Mouse (Mus musculus) limb, embryonic 13.5 days (tissue): ENCODE results near the gene Gpr180. TPM values are rescaled to one million over a fixed set of nuclear protein-coding genes. Genes with fewer than 3 reads are reported as not detected.
A peak's percentile ranks its signal among the peaks of the same experiment; 100 is the strongest.
"Not testable (repeated sequence)": the region's sequence is repeated elsewhere in the genome, so short reads cannot be mapped to it uniquely, and the experiment has no call there.

Experiments
- ATAC-seq: fragments of 200-750 bp; cut with Nextera tagmentation; 2 replicates; pipeline ENCODE4 v1.8.0; 2017; ENCODE audit warnings: low read depth, moderate number of reproducible peaks, moderate TSS enrichment; ENCODE audit not compliant: low FRiP score
- H3K27ac ChIP-seq: fragments of 300-500 bp; sonication (generic); 2 replicates; pipeline ENCODE4 v1.5.1; 2015; ENCODE audit warnings: inconsistent platforms, mild to moderate bottlenecking, moderate library complexity
- H3K27me3 ChIP-seq: fragments of 300-500 bp; sonication (generic); 2 replicates; pipeline ENCODE4 v1.6.1; 2015; ENCODE audit warnings: mild to moderate bottlenecking, inconsistent platforms
- H3K36me3 ChIP-seq: fragments of 300-500 bp; sonication (generic); 2 replicates; pipeline ENCODE4 v1.6.1; 2015; ENCODE audit warnings: inconsistent platforms, mild to moderate bottlenecking, moderate library complexity
- H3K4me1 ChIP-seq: fragments of 300-500 bp; sonication (generic); 2 replicates; pipeline ENCODE4 v1.6.1; 2015; ENCODE audit warnings: inconsistent platforms
- H3K4me2 ChIP-seq: fragments of 300-500 bp; sonication (generic); replicated peaks from 2 replicates; pipeline ENCODE4 v1.6.1; 2015; ENCODE audit warnings: inconsistent platforms, mild to moderate bottlenecking, moderate library complexity
- H3K4me3 ChIP-seq: fragments of 300-500 bp; sonication (generic); 2 replicates; pipeline ENCODE4 v1.5.1; 2015; ENCODE audit warnings: moderate library complexity, mild to moderate bottlenecking, inconsistent platforms
- H3K9ac ChIP-seq: fragments of 300-500 bp; sonication (generic); 2 replicates; pipeline ENCODE4 v1.6.1; 2015; ENCODE audit warnings: mild to moderate bottlenecking, inconsistent platforms
- H3K9me3 ChIP-seq: fragments of 300-500 bp; sonication (generic); 2 replicates; pipeline ENCODE4 v1.6.1; 2016; ENCODE audit warnings: inconsistent platforms
- whole genome bisulfite sequencing: fragments of 180-500 bp; shearing (Covaris S2); methylation state at CpG from one replicate; pipeline ENCODE4 v1.1.7; 2015; 5-methylcytosine and 5-hydroxymethylcytosine counted together
- polyA plus RNA-seq: library from polyadenylated mRNA; unstranded; fragments of >200 nt; fragmentation: Nextera tagmentation; extraction: Ambion mirVana; gene quantifications from 2 replicates; pipeline ENCODE4 v1.2.1, GENCODE M21; 2015

Gpr180 gene
- polyA plus RNA-seq = 69.3 and 71.8 TPM in 2 replicates

DNA sequence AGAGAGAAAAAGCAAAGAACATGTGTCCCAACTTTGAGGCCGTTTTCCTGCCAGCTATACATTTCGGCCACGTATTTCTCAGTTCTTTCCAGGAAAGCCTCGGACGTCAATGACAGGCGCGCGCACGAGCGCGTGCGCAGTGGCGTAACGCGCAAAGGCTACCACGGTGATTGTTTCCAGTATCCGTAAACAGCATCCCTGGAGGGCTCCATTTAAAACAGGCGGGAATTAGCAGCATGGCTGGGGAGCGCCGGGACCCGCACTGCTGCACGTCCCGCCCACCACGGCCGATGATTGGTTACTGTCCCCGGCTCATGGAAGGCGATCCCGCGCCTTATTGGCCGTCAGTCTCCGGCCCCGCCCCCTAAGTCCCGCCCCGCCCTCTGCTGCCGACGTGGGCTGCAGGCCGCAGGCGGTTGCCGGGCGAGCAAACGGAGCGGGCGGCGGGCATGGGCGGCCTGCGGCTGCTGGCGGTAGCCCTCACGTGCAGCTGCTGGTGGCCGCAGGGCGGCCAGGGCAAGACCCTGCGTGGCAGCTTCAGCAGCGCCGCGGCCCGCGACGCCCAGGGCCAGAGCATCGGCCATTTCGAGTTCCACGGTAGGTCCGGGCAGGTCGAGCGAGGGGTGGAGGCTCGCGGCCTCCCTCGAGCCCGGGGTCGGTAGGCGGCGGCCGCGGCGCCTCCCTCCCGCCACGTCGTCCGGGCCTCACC lies at the start of gene Gpr180:
TSS of gene Gpr180 (plus strand) at position 415 of the 709 bp plus-strand sequence.
- H3K4me3 ChIP-seq = peak within 1 kb of the TSS; percentile 85
- WGBS = under 1% methylated on average over 60 of the region's 77 CpGs
- 0 out of 2 replicates have a peak, but pooled peaks cover 4% of the 10 kb centered on the region for H3K27me3 ChIP-seq
- H3K36me3 ChIP-seq = peaks cover 30% of the 10 kb centered on the region
- H3K4me2 ChIP-seq = peak within 1 kb of the TSS; percentile 80
- ATAC-seq = peak; percentile 97
- H3K9me3 ChIP-seq = no peaks in the 10 kb centered on the region
- peaks cover 18% of the 10 kb centered on the region for H3K4me1 ChIP-seq
- peak within 1 kb of the TSS; percentile 92 for H3K9ac ChIP-seq
- H3K27ac ChIP-seq = 0 out of 2 replicates have a peak within 1 kb of the TSS, but pooled peaks have one; percentile 28

DNA sequence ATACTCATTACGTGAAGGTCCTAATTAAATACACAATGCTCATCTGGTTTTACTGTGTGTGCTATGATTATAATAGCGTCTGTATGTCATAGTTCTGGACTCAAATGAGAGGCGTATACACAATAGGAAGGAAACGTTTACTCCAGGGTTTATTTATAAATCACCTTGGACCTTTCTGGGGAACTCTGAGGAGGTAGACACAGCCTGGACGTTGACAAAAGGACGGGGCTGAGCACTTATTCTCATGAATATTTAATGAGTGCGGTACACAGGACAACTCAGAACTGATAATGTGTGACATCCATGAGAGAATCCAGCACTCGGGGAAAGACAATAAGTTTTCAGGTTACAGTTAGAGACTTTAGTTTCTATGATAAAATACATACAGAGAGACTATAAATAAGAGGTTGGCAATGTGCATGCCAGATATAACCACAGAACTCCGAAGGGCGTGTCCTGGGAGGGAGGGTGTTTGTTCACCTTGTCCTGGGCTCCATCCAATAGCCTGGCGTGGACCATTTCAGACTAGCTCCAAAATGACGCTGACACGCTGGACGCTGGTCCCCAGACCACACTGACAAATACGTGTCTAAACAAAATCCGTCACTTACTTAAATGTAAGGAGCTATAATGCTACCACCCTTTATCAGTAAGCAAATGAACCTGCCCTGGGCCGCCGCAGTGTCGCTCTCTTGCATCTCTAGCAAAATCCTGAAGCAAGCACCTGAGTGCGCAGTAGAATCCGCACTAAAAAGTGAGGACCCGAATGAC lies 48.3 kb upstream of the Gpr180 start:
- Histone ChIP-seq H3K4me1 (0 out of 2 replicates have a peak, but pooled peaks cover 3% of the 10 kb centered on the region), H3K4me2 (peak overlapping the region; percentile 74), H3K27ac (no peak overlapping the region), H3K9me3 (no peaks in the 10 kb centered on the region), H3K9ac (peak overlapping the region; percentile 70), H3K27me3 (peaks cover 9% of the 10 kb centered on the region; the same call in 1 of the 2 replicates), H3K36me3 (no peaks in the 10 kb centered on the region), H3K4me3 (peak overlapping the region; percentile 65)
- ATAC-seq = peak; percentile 43
- 13% methylated on average over 22 of the region's 22 CpGs for WGBS

DNA sequence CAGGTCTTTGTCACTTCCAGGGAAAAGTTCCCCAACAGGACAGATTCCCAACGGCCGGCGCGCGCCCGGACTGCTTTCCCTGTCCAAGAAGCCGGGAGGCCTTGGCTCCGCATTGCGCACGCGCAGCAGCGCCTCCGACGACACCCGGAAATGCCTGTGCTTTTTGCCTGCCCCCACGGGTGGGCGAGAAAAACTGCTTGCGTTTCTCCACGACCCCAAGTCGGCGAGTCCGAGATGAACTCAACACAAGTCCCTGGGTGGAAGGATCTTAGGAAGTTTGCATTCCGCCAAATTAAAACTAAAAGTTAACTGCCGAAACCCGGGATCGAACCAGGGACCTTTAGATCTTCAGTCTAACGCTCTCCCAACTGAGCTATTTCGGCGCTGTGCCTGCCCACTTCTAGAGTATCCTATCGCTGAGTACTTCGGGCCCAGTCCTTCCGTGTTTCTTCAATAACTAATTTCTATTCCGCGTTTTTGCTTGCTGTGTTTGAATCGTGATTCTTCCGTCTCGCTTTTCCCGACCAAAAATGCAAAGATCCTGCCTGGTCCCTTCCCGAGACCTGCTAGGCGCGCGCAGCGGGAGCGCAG lies 47.6 kb upstream of the Gpr180 start:
- H3K4me3 ChIP-seq = peak overlapping the region; percentile 65
- H3K9ac ChIP-seq = peak overlapping the region; percentile 70
- under 1% methylated on average over 44 of the region's 44 CpGs for WGBS
- ATAC-seq = peak; percentile 83
- 0 out of 2 replicates have a peak, but pooled peaks cover 3% of the 10 kb centered on the region for H3K4me1 ChIP-seq
- H3K27me3 ChIP-seq = peaks cover 9% of the 10 kb centered on the region; the same call in 1 of the 2 replicates
- no peaks in the 10 kb centered on the region for H3K9me3 ChIP-seq
- H3K4me2 ChIP-seq = peak overlapping the region; percentile 74
- peak overlapping the region; percentile 33 for H3K27ac ChIP-seq
- H3K36me3 ChIP-seq = no peaks in the 10 kb centered on the region

DNA sequence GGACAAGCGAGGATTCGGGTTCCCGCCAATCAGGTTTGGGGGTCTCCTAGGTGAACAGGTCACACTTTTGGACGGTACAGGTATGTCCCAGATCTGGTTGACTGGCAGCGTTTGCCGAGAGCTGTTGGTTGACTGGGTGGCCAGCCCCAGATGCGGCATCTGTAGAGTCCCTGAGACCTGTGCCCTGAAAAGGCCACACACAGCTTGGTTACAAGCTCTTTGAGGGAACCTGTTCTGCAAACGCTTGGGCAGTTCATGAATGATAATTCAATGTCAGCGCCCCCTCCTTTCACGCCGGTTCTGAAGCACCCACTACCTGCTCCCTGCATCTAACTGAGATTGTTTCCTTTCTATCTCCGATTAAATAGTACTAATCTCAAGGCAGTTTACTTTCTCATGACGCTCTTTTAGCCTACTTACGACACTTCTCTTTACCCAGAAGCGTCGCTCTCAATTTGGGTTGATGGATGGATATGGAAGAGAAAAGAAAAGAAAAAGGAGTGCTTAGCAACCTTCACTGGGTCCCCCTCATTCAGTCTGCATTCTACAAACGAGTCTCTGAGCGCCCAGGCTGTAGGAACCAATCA lies 47.1 kb upstream of the Gpr180 start:
- peak overlapping the region; percentile 70 for H3K9ac ChIP-seq
- H3K27ac ChIP-seq = peak overlapping the region; percentile 33
- 0 out of 2 replicates have a peak, but pooled peaks cover 3% of the 10 kb centered on the region for H3K4me1 ChIP-seq
- H3K9me3 ChIP-seq = no peaks in the 10 kb centered on the region
- WGBS = 1% methylated on average over 18 of the region's 18 CpGs
- H3K27me3 ChIP-seq = peaks cover 9% of the 10 kb centered on the region; the same call in 1 of the 2 replicates
- no peaks in the 10 kb centered on the region for H3K36me3 ChIP-seq
- H3K4me3 ChIP-seq = peak overlapping the region; percentile 65
- ATAC-seq = peak; percentile 46
- peak overlapping the region; percentile 74 for H3K4me2 ChIP-seq

DNA sequence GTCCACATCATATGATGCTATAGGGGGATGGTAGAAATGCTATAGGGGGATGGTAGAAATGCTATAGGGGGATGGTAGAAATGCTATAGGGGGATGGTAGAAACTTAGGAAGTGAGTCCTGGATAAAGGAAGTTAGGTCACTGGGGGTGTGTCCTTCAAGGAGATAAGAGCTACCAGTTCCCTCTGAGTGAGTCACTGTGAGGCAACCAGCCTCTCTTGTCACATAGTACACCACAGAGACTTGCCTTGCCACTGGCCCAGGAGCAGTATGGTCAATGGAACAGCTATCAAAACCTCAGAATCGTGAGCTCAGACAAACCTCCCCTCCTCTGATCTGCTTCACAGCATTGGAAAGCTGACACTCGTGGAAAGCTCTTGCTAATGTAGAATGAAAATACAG lies 38.7 kb upstream of the Gpr180 start:
- H3K9me3 ChIP-seq = no peaks in the 10 kb centered on the region
- ATAC-seq = no peak
- no peaks in the 10 kb centered on the region for H3K27me3 ChIP-seq
- no peak overlapping the region for H3K4me2 ChIP-seq
- WGBS = 69% methylated on average over 2 of the region's 2 CpGs
- no peaks in the 10 kb centered on the region for H3K36me3 ChIP-seq
- H3K9ac ChIP-seq = no peak overlapping the region
- H3K4me1 ChIP-seq = no peaks in the 10 kb centered on the region
- H3K27ac ChIP-seq = no peak overlapping the region
- H3K4me3 ChIP-seq = no peak overlapping the region

DNA sequence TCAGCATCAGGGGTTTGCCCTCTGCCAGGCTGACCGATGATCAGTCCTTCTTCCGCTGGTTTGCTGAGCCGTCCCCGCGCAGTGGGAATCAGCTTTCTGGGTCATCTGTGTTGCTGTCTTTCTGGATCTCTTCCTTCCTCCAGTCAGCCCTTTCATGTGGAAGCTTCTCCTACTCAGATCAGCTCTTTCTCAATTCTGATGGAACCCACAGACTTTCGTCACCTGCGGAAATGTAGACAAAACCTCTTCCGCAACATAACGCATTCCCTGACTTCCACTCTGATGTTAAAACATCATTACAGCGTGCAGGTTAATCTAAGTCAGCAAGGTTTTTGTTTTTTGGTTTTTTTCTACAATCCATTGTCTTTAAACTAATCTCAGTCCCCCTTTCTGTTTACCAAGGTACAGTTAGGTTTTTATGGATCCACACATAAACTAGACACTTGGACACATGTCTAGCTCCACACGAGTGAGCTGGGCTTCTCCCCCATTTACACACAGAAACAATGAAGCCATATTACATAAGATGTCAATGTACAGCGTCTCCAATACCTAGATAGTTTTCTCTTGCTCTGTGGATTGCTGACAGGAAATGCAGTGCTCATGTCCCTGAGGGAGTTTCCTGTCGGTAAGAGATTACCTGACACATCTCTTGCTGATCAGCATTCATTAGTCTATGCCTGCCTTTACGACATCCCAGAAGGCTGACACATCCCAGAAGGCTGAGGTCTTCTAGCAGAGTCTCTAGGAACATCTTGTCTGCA lies 35.5 kb upstream of the Gpr180 start:
- ATAC-seq = no peak
- H3K4me3 ChIP-seq = no peak overlapping the region
- 78% methylated on average over 14 of the region's 14 CpGs for WGBS
- no peak overlapping the region for H3K4me2 ChIP-seq
- H3K9me3 ChIP-seq = peaks cover 5% of the 10 kb centered on the region; the same call in 1 of the 2 replicates
- no peaks in the 10 kb centered on the region for H3K36me3 ChIP-seq
- H3K27ac ChIP-seq = no peak overlapping the region
- no peak overlapping the region for H3K9ac ChIP-seq
- H3K4me1 ChIP-seq = no peaks in the 10 kb centered on the region
- H3K27me3 ChIP-seq = no peaks in the 10 kb centered on the region

DNA sequence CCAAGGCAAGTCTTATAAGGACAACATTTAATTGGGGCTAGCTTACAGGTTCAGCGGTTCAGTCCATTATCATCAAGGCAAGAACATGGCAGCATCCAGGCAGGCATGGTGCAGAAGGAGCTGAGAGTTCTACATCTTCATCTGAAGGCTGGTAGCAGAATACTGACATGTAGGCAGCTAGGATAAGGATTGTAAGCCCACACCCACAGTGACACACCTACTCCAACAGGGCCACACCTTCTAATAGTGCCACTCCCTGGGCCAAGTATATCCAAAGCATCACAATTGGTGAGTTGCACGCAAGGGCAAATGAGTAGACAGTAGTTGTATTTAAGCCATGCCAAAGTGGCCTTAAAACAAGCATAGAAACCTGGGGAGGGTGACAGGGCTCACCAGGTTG lies 29.5 kb upstream of the Gpr180 start:
- H3K27ac ChIP-seq, H3K4me3 ChIP-seq, H3K4me1 ChIP-seq, H3K9ac ChIP-seq, H3K27me3 ChIP-seq, H3K9me3 ChIP-seq, ATAC-seq, H3K4me2 ChIP-seq: not testable (repeated sequence)
- WGBS = 96% methylated on average over 2 of the region's 2 CpGs
- H3K36me3 ChIP-seq = peaks cover 19% of the 10 kb centered on the region

DNA sequence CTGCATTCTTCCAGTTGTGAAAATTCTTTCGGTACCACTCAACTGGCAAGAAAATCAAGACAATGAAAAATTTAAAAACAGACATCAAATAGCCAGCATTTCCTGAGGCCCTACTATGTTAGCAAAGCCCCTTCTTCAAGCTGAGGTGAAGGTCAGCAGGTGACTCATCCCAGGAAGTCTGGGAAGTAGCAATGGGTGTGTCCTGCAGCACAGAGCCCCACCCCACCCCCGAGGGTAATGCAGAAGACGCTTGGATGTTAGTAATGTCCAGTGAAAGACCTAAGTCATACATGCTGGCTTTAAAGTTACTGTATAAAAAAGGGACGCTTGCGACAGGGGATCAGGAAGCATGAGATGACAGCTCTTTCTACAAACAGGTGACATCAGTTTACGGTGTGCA lies 23.8 kb upstream of the Gpr180 start:
- Histone ChIP-seq H3K9ac (no peak overlapping the region), H3K27ac (no peak overlapping the region), H3K4me3 (no peak overlapping the region), H3K9me3 (peaks cover 3% of the 10 kb centered on the region; the same call in 1 of the 2 replicates), H3K27me3 (no peaks in the 10 kb centered on the region), H3K4me1 (no peaks in the 10 kb centered on the region), H3K4me2 (no peak overlapping the region), H3K36me3 (peaks cover 71% of the 10 kb centered on the region)
- ATAC-seq = no peak
- WGBS = 94% methylated on average over 6 of the region's 6 CpGs

DNA sequence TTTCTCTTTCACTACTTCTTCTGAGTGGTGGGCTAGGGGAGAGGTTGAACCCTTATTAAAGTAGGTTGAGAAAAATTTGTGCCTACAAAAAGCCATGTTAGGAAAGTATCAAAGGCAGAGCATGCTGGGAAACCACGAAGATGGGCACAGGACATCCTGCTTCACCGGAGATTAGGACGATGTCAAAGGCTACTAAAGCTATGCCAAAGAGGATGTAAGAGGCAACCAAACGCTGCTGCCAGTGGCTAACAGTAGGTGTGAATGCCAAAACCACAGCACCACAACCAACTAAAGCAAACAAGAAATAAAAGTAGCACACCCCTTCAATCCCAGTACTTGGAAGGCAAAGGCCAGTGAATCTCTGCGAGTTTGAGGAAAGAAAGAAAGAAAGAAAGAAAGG lies 12.8 kb upstream of the Gpr180 start:
- Histone ChIP-seq H3K27me3 (no peaks in the 10 kb centered on the region), H3K27ac (no peak overlapping the region), H3K9ac (no peak overlapping the region), H3K4me2 (no peak overlapping the region), H3K4me3 (no peak overlapping the region), H3K9me3 (no peaks in the 10 kb centered on the region), H3K4me1 (no peaks in the 10 kb centered on the region), H3K36me3 (peaks cover 92% of the 10 kb centered on the region)
- no peak for ATAC-seq
- WGBS = 89% methylated on average over 5 of the region's 5 CpGs

DNA sequence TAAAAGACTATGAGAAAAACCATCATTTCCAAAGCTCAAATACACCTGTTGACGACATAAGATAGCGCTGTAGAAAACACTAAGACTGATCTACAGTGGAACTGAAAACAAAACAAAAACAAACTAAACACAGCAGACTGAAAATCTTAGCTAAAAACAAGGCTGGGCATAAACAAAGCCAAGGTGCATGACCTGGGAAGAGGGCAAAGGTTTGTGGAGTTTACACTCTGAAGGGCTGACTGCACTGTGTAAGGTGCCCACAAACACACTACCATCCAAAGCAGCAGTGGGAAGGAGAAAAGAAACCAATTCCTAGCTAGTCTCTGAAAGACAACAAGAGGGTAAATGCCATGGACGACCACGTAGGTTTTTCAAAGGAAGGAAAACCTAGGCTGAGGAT lies 12.2 kb upstream of the Gpr180 start:
- Histone ChIP-seq H3K36me3 (peaks cover 91% of the 10 kb centered on the region), H3K4me1 (no peaks in the 10 kb centered on the region), H3K27me3 (no peaks in the 10 kb centered on the region), H3K27ac (no peak overlapping the region), H3K4me2 (no peak overlapping the region), H3K9me3 (no peaks in the 10 kb centered on the region), H3K9ac (no peak overlapping the region), H3K4me3 (no peak overlapping the region)
- ATAC-seq = no peak
- 90% methylated on average over 4 of the region's 4 CpGs for WGBS

DNA sequence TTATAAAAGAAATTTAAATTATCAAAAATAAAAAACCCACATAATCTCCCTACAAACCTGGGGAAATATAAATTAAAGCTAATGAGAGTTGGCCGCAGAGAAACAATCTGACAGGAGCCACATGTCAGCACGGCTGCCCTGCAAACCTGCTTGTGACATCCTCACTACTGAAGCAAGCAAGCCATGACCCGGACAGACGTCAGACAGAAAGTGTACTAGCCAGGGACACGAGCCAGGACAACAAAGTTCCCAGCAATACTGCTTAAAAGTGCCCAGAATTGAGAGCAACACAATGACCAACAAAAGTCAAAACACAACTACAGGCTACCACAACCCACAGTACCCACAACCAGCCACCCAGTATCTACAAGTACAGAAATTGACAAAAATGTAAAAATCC lies 10.7 kb upstream of the Gpr180 start:
- 92% methylated on average over 5 of the region's 5 CpGs for whole genome bisulfite sequencing
- peaks cover 76% of the 10 kb centered on the region for H3K36me3 ChIP-seq
- no peak for ATAC-seq
- H3K4me2 ChIP-seq = no peak overlapping the region
- H3K27ac ChIP-seq = no peak overlapping the region
- H3K27me3 ChIP-seq = no peaks in the 10 kb centered on the region
- peaks cover 5% of the 10 kb centered on the region for H3K4me1 ChIP-seq
- H3K9ac ChIP-seq = no peak overlapping the region
- no peak overlapping the region for H3K4me3 ChIP-seq
- H3K9me3 ChIP-seq = no peaks in the 10 kb centered on the region
